Mouse (Mus musculus): ENCODE measurements at regions not wholly inside any gene's neighbourhood (a gene's known extent, or its start where the extent isn't known, plus 50 kb on each side); places are given as distances from the start of the nearest gene placed in this dataset.

- no peak for DNase-seq (ENCODE audit: low read depth, low spot score)
Observed at GRCm38 (mm10) chr13:39702621-39703020, 658.6 kb downstream of the Ofcc1 start.

DNA sequence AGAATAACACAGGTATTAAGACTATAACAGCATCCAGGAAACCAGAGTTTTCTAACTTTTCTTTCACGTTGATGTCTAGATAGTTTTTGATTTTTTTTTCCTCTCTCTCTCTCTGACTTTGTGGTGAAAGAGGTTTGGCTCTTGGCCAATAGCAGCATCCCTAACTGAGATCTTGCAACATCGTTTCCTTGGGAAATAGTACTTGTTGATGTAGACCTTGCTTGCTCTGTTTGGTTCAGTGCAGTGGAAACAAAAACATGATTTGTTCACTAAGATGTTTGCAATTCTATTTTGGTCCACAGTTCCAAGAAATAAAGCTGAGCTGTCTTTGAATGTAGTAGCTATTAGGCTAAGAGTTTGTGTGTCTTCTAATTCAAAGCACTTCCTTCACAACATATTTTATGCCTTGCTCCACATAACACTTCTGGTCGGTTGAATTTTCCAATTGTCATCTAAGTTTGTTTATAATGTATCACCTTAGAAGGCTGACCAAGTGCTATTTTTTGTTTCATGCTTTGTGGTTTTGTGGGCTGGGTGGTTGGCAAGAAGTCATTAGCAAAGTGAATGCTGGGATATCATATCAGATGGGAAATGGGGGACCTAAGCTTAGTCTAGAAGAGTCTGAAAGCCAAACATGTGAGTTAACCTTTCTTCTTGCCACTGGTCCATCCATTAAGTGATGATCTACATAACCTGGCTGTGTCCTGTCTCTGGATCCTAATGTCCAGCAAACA, 669.8 kb downstream of the Ofcc1 start:
- DNase-seq (ENCODE audit: low read depth, low spot score): no peak

- no peak for DNase-seq (ENCODE audit: low read depth, low spot score)
Observed at GRCm38 (mm10) chr13:39664548-39664947, 696.7 kb downstream of the Ofcc1 start.

DNA sequence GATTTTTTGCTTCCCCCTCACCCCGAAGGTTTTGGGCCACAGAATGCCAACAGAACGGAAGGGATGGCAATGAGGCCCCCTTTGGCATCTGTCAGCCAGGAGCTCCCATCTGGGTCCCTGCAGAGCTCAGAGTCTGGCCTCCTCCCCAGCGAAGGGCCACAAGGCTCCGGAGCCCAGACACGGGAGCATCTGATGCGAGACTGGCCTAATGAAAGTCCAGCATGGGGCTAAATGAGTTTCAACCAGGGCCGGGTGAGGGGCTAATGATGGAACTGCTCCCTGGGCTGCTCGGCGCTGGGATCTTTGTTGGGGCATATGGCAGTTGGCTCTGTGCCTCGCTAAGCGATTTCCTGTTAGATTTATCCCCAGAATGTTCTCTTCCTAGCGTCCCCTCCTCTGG, 688.8 kb upstream of the Slc35b3 start:
- DNase-seq (ENCODE audit: low read depth, low spot score): no peak

GRCm38 (mm10) chr13:39647367-39647766, 686.7 kb upstream of the Slc35b3 start:
- DNase-seq (ENCODE audit: low read depth, low spot score): peak; percentile 40

DNA sequence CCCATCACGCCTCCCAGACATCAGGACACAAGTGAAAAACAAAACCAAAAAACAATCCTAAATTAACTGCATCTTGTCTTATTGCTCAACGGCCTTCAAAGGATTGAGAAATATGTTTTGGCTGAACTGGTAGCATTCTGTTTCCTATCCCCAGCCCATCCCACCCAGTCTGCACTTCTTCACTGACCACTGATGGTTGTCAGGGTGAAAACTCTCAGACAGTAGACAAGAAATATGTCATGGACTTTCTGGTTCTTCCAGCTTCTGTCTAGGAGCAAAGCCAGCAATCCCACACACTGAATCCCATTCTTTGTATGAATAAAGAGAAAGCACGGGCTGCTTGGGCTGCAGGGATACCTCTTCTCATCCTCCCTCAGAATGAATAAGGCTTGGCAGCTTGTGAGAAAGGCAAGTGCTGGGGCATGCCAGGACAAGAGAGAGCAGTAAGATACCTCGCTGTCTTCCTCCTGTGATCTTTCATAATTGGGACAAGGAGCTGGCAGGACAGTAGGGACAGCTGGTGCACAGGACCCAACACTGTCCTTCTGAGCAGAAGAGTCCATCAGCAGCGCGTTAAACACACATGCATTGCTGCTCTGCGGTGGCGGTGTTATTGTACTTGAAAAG, 670.9 kb upstream of the Slc35b3 start:
- DNase-seq (ENCODE audit: low read depth, low spot score): no peak

Measured in retina, adult 2 months (tissue).